Mouse (Mus musculus): Measurements from ENCODE around the gene Olfr62.

Gene Olfr62

DNA sequence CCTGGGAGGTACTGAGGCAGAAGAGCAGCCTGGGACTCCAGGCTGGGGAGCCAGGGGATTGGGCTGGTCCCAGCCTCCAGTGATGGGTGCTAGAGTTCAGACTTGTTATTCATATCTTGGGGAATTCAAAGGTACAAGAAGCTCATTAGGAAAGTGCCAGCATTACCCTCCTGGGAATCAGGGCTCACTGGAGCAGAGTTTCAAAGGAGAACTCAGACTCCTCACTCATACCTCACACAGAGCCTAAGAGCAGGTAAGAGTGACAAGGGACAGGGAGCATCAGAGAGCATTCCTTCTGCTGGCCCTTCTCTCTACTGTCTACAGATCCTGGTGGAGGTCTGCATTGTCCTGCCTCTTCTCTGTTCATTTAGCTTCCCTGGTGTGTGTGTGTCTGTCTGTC, at the start of gene Olfr62:
Gene Olfr62 (plus strand): TSS at position 301 of the 400 bp plus-strand sequence.
- no peak for DNase-seq (ENCODE audit: low read depth, low spot score)

DNA sequence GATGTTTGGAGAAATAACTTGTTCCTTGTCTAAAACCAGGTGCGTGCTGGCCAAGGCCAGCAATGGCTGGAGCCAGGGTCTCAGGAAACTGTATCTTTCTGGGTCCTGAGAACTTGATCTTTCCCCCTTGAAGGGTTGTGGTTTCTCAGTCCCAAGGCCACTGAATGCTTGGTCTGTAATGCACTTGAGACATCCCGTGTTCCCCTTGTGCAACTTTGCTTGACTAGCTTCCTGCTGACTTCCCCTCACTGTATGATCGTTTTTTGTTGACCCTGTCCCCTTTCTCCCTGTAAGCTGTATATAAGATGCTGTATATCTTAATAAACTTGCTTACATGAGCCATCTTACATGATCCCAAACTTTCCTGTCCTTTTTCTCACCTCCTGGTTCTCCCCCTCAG, 48.9 kb upstream of the Olfr62 start:
- no peak for DNase-seq (ENCODE audit: low read depth, low spot score)

DNA sequence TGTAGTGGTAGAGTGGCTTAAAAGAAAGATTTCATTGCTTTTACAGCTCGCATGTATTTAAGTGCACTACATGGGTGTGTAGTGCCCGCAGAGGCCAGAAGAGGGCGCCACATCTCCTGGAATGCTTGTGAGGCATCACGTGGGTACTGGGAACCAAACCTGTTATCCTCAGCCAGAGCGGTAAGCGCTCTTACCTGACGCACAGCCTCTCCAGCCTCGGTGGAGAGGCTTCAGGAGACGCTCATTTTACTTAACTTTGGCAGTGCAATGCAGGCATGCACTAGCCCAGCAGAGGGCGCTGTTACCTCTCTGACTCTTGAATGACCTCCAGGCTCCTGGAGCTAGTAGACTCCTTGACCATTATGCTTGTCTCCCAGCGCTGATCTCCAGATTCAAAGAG, 46.1 kb upstream of the Olfr62 start:
- DNase-seq (ENCODE audit: low read depth, low spot score), result no peak

DNA sequence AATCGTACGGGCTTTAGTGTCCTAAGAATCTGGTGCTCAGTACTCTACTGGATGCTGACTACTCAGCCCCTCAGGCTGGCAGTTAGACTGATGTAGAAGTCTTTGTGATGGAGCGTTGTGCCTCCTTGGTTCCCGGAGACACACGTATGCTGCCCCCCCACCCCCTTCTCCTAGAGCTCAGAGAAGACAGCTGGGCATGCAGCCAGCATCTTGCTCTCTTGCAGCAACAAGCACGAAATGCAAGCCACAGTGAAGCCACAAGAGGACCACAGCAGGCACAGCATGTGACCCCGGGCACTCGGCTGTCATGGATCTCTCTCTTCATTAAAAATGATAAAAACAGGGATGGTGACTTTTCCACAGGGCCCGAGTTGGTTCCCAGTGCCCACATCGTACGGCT, 43.3 kb upstream of the Olfr62 start:
- DNase-seq (ENCODE audit: low read depth, low spot score), result no peak

DNA sequence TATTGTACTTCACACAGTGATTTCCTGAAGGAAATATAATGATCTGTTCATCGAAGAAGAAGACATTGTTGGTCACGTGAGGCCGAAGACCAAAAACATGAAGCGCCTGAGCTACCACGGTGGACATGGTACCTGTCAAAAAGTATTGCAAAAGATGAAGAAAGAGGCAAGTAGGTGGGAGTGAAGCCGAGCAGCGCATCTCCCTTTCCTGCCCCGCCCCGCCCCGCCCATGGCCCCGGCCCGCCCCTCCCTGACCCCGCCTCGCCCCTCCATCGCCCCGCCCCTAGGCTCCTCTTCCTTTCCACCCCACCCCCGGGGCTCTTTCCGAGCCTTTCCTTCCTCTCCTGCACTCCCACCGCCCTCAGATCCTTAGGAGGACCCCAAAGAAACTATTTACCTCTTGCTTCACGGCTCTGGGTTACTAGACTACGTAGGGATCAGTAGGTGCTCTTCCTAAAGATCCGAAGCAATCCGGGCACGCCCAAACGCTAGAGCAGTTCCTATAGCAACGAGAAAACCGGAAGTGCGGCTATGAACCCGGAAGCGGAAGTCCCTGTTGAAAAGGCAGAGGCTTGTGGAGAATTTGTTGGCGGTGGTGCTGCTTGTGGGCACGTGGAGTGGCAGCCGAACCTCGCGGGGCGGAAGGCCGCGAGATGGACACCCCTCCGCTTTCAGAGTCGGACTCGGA, 38.3 kb upstream of the Olfr62 start, which contains the start of the genes Cfap57 and Ebna1bp2:
Gene Cfap57 (minus strand): TSS at position 499 of the 688 bp plus-strand sequence.
Gene Ebna1bp2 (plus strand): TSS at position 521 of the 688 bp plus-strand sequence.
- DNase-seq (ENCODE audit: low read depth, low spot score), result peak; percentile 92

DNA sequence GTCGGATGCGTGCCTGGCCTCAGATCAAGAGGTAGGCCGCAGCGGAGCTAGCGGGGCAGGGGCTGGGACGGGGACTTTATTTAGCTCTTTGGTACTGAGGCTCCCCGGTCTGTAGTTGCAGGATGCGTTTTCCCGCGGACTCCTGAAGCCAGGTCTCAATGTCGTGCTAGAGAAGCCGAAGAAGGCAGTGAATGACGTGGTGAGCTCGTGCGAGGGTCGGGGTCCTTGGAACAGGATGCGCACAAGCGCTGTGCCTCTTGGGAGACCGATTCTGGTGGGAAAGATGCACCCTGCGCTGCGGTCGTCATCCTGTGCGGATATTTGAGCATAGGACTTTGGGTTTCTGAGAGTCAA, 37.8 kb upstream of the Olfr62 start:
- DNase-seq (ENCODE audit: low read depth, low spot score), result no peak

DNA sequence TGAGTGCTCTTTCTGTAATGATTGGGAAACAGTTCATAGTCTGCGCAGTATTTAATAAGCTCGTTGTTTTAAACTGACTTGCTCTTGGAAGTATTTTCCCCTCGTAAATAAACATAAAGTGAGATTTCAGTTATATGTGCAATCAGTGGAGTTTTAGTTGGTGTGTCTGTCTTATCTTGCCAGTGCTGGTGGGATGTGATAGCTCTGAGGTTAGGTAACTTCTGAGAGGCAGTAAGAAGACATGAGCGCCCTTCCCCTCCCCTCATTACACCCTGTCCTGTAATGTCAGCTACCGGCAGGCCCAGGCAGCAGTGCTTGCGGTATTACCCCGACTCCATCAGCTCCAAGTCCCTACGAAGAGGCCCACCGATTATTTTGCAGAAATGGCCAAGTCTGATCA, 37.0 kb upstream of the Olfr62 start:
- DNase-seq (ENCODE audit: low read depth, low spot score), result no peak

DNA sequence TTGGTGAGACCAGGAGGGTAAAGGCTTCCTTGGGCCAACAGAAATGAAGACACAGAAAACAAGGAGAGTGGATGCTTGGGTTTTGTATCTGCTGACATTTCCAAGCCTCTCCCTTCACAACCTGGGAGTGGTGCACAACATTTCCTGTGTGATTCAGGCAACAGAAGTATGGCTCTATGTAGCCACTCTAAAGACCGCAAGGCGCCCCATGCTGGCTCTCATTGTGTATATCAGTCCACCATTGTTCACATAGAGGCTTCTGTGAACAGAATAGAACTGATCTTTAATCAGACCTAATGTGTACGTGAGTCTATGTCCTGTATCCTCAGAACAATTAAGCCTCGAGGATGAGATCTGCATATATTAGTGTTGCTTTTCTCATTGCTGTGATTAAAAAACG, 28.5 kb upstream of the Olfr62 start:
- DNase-seq (ENCODE audit: low read depth, low spot score), result no peak

DNA sequence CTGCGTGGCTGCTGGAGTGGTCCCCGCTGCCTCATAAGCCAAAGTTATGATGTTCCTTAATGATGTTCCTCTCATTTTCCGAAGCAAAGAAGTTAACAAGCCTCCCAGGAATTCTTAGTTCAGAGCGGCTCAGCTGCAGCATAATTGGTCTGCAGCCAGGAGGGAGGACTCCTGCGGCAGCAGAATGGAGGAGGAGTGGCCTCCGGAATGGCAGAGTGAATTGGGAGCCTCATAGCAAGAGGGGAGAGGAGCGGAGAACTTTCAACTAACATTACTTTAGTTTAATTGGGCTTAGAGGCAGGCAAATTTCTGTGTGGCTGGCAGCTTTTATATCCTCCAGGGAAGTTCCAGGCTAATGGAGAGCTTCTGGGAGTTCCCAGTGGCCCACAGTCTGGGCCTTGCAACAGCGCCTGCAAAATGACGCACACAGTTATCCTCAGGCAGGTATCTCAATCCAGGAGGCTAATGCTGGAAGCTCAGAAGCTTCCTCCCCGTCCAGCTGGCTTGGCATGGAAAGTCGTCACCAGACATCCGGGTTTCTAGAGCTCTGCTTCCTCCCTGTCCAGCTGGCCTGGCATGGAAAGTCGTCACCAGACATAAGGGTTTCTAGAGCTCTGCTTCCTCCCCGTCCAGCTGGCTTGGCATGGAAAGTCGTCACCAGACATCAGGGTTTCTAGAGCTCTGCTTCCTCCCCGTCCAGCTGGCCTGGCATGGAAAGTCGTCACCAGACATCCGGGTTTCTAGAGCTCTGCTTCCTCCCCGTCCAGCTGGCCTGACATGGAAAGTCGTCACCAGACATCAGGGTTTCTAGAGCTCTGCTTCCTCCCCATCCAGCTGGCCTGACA, 16.2 kb upstream of the Olfr62 start:
- no peak for DNase-seq (ENCODE audit: low read depth, low spot score)

DNA sequence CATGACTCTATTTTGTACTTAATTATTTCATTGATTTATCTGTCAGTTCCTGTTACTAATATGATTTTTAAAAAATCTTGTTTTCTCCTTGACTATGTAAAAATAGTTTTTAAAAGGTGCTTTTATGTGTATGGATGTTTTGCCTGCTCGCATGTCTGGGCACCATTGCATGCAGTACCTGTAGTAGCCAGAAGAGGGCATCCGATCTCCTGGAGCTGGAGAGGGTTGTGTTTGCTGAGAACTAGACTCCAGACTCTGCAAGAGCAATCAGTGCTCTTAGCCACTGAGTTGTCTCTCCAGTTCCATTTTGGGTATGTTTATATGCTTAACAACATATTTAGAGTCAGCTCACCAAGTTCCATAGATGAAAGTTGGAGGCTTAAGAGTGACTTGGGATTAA, 13.5 kb upstream of the Olfr62 start:
- peak; percentile 8 for DNase-seq (ENCODE audit: low read depth, low spot score)

DNA sequence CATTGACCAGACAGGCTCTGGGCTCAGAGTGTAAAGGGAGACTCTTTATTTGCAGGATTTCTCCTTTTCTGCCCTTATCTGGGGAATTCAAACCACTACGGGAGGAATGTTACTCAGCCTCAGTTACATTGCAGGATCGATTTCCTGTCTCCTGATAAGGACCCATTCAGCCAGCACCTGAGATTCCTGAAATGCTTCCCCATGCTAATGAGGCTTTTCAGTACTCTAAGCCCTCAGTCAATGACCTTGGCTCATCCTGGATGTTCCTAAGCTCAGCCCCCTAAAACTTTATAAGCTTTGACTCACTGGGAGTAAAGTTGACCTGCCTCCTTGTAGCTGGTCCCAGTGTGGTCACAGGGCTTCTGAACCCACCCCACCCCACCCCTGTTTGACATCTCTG, 28.3 kb downstream of the Olfr62 start:
- DNase-seq (ENCODE audit: low read depth, low spot score), result no peak

DNA sequence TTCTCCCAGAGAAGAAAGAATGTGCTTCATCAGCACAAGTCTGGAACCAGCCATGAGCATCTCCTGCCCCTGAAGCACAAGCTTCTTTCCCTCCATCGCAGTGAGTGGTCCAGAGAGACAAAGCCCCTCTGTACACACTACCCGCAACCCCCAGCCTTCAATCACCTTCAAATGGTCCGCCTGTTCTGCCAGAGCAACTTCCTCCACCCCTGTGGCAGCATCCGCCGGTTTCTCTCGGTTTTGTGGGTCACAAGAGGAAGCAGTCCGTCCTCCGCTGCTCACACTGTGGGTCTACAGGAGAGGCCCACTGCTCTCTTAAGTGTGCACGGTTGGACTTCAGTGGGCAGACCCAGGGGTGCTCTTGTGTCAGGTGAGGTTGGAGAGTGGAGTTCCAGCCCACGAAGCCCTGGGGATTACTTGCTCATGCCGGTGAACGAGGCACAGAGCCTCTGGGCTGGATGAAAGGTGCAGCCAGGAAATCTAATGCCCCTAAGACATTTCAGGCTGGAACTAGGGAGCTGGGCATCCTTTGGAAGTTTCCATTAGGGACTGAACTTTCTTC, 33.7 kb downstream of the Olfr62 start, which contains the start of gene Olfr1342:
Gene Olfr1342 (minus strand): TSS at position 345 of the 562 bp plus-strand sequence.
- no peak for DNase-seq (ENCODE audit: low read depth, low spot score)

DNA sequence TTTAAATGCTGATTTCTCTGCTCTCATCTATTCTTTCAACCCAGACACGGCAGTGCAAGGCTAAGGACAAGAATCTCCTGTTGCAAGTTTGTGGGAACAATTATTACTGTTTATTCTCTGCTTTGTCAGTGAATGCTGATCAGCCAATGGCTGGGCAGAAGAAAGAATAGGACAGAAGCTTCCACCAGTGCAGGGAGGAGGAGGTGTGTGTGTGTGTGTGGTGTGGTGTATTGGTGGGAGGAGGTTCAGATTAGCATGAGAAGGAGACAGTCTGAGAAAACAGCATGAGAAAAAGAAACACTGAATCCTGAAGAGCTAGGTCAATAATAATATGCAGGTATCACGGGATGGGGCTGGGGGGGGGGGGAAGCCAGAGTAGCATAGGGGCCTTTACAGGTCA, 35.1 kb downstream of the Olfr62 start:
- DNase-seq (ENCODE audit: low read depth, low spot score), result no peak

DNA sequence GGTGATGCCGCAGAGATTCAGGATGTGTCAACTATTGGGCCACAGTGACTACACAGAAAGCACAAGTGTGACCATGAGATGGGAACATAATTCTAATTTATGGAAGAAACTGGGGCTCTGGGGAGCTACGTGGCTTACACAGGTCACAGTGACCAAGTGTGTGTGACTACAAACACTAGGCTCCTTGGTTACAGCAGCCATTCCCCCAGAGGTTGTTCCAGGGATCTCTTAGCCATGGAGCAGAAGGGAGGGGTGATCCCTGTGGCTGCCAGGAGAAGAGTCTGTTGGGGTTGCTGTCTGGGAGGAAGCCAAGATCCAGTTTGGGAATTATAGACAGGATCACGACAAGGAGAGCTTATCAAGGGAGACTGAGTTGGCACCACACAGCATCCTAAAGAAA, 44.5 kb downstream of the Olfr62 start, which contains the start of gene Olfr1341:
Gene Olfr1341 (plus strand): TSS at position 301 of the 400 bp plus-strand sequence.
- DNase-seq (ENCODE audit: low read depth, low spot score), result no peak

DNA sequence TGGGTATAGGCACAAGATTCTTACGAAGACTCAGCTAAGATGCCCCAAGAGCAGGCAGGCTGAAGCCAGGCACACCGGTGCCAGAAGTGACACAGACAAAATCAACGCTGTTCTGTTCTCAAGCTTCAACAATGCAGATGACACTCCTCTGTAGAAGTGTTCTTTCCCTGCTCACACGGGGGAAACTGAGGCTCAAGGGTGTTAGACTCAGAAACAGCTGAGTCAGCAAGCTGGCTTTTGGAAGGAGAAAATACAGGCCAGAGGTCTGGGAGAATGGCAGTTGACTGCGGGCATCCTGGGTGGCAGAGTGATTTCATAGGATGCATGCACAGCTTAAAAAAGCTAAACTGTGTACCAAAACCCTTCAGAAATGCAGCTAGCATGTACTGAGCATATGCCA, 49.3 kb downstream of the Olfr62 start:
- no peak for DNase-seq (ENCODE audit: low read depth, low spot score)

DNA sequence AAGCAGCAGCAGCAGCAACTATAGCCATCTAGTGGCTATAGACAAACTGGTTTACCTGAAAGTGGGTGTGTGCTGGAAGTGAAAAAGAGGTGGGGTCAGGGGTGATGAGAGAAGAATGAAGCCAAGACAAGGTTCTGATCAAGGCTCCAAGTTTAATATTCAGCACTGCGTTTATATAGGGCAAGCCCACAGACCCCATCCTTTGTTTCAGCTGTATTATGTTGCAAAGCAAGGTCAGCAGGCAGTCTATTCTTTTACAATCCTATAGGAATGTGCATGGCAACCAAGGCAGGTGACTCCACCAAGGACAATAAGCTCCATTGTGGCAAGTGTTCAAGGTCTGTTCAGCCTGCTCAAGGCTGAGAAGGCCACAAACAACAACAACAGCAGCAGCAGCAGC, 52.9 kb downstream of the Olfr62 start:
- DNase-seq (ENCODE audit: low read depth, low spot score), result no peak

All from retina, adult 2 months (tissue).